Mouse (Mus musculus) lung, postnatal 0 days (tissue): ENCODE measurements around the gene Ppp1r1a. TPM values are rescaled to one million over a fixed set of nuclear protein-coding genes. Genes with fewer than 3 reads are reported as not detected.
A peak's percentile ranks its signal among the peaks of the same experiment; 100 is the strongest.

Experiments used
- ATAC-seq: fragments of 200-750 bp; cut with Nextera tagmentation; 2 replicates; pipeline ENCODE4 v1.8.0; 2017; ENCODE audit warnings: moderate library complexity
- DNase-seq: peaks from one replicate; pipeline ENCODE4 v3.0.0-alpha.2; 2016; ENCODE audit warnings: low spot score
- H3K27ac ChIP-seq: fragments of 300-500 bp; sonication (generic); 2 replicates; pipeline ENCODE4 v1.5.1; 2014; ENCODE audit warnings: antibody characterized with exemption, mild to moderate bottlenecking, low read length, mixed read lengths
- H3K27me3 ChIP-seq: fragments of 300-500 bp; sonication (generic); replicated peaks from 2 replicates; pipeline ENCODE4 v1.6.1; 2014; ENCODE audit warnings: low read length, mixed read lengths; ENCODE audit not compliant: insufficient read depth
- H3K36me3 ChIP-seq: fragments of 300-500 bp; sonication (generic); 2 replicates; pipeline ENCODE4 v1.6.1; 2014; ENCODE audit warnings: low read length, mixed read lengths; ENCODE audit not compliant: insufficient read depth
- H3K4me1 ChIP-seq: fragments of 300-500 bp; sonication (generic); 2 replicates; pipeline ENCODE4 v1.6.1; 2014; ENCODE audit warnings: antibody characterized with exemption, low read depth, low read length, mixed read lengths; ENCODE audit not compliant: insufficient read depth
- H3K4me2 ChIP-seq: fragments of 300-500 bp; sonication (generic); replicated peaks from 2 replicates; pipeline ENCODE4 v1.6.1; 2014; ENCODE audit warnings: low read depth, mild to moderate bottlenecking, low read length, moderate library complexity, mixed read lengths
- H3K4me3 ChIP-seq: fragments of 300-500 bp; sonication (generic); 2 replicates; pipeline ENCODE4 v1.5.1; 2014; ENCODE audit warnings: low read depth, low read length
- H3K9ac ChIP-seq: fragments of 300-500 bp; sonication (generic); replicated peaks from 2 replicates; pipeline ENCODE4 v1.6.1; 2014; ENCODE audit warnings: low read depth, mild to moderate bottlenecking
- H3K9me3 ChIP-seq: fragments of 300-500 bp; sonication (generic); 2 replicates; pipeline ENCODE4 v1.6.1; 2016; ENCODE audit warnings: low read length, mixed read lengths
- CTCF ChIP-seq: IDR thresholded peaks from 2 replicates; pipeline ENCODE4 v1.5.1; 2016; ENCODE audit warnings: antibody characterized with exemption, mild to moderate bottlenecking
- EP300 ChIP-seq: IDR thresholded peaks from 2 replicates; pipeline ENCODE4 v1.6.1; 2016; ENCODE audit warnings: antibody characterized with exemption, mild to moderate bottlenecking, control low read depth
- WGBS: fragments of 180-500 bp; shearing (Covaris S2); extraction: QIAGEN DNeasy Blood & Tissue Kit; methylation state at CpG from one replicate; pipeline ENCODE4 v1.1.7; 2014; 5-methylcytosine and 5-hydroxymethylcytosine counted together
- polyA plus RNA-seq: library from polyadenylated mRNA; unstranded; fragments of >200 nt; fragmentation: Nextera tagmentation; extraction: Ambion mirVana; gene quantifications from 2 replicates; pipeline ENCODE4 v1.2.1, GENCODE M21; 2015

The Ppp1r1a gene
- polyA plus RNA-seq, 1 experiment from 2014 or later, result 7.0 TPM

DNA sequence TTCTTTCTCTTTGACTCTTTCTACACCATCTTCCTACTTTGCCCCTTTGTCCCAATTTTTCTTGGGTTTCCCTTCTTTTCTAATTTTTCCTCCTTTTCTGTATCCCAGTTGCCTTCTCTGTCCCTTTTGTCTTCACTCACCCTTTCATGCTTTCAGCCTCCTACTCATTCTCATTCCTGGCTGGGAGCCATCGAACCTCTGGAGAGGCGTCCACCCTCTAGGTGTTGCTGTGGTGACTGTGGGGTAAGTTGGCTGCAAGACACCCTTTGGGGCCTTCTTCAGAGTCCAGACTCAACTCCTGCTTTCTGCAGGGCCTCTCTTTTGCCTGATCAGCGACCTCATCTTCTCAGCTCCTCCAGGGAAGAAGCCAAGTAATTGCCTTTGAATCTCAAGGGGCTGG lies 28.5 kb downstream of the Ppp1r1a start:
- no peak for ATAC-seq
- H3K4me3 ChIP-seq, result no peak overlapping the region
- no peak overlapping the region for H3K4me2 ChIP-seq
- TF ChIP-seq EP300, result no peak
- no peak for TF ChIP-seq CTCF
- 0 out of 2 replicates have a peak, but pooled peaks cover 4% of the 10 kb centered on the region for H3K4me1 ChIP-seq
- no peaks in the 10 kb centered on the region for H3K9me3 ChIP-seq
- DNase-seq, result no peak
- no peak overlapping the region for H3K27ac ChIP-seq
- H3K36me3 ChIP-seq, result no peaks in the 10 kb centered on the region
- H3K9ac ChIP-seq, result no peak overlapping the region
- peaks cover 10% of the 10 kb centered on the region for H3K27me3 ChIP-seq
- 34% methylated on average over 3 of the region's 3 CpGs for WGBS

DNA sequence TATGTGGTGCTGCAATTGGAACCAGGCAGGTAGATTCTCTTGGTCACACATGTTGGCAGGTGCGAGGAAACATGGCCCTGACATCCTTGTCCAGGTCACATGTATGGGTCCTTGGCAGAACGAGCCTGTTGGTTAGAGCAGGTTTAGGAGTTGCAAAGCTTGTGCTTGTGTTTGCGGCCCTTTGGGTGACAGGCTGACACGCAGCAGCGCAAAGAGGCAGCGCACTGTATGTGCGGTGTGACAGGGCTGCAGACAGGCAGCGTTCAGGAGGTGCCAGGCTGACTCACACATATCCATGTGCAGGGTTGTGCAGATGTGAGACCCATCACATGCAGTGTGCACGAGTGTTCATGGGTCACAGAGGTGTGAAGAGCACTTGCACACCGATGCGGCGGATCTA lies 34.1 kb downstream of the Ppp1r1a start:
- Histone ChIP-seq H3K36me3 (no peaks in the 10 kb centered on the region), H3K4me3 (no peak overlapping the region), H3K4me1 (0 out of 2 replicates have a peak, but pooled peaks cover 5% of the 10 kb centered on the region), H3K27me3 (peaks cover 23% of the 10 kb centered on the region), H3K9me3 (no peaks in the 10 kb centered on the region), H3K9ac (no peak overlapping the region), H3K4me2 (peak overlapping the region; percentile 92), H3K27ac (no peak overlapping the region)
- DNase-seq (no peak), ATAC-seq (0 out of 2 replicates have a peak, but pooled peaks have one; percentile 7)
- TF ChIP-seq EP300 (no peak), CTCF (no peak)
- 46% methylated on average over 12 of the region's 12 CpGs for WGBS

- no peak overlapping the region for H3K27ac ChIP-seq
- TF ChIP-seq EP300 (no peak), CTCF (no peak)
- no peaks in the 10 kb centered on the region for H3K36me3 ChIP-seq
- H3K4me2 ChIP-seq, result peak overlapping the region; percentile 92
- no peak overlapping the region for H3K9ac ChIP-seq
- 0 out of 2 replicates have a peak, but pooled peaks cover 5% of the 10 kb centered on the region for H3K4me1 ChIP-seq
- 0% methylated on average over 14 of the region's 15 CpGs for WGBS
- DNase-seq, result no peak
- peaks cover 23% of the 10 kb centered on the region for H3K27me3 ChIP-seq
- peak overlapping the region; percentile 43 for H3K4me3 ChIP-seq
- 0 out of 2 replicates have a peak, but pooled peaks have one; percentile 1 for ATAC-seq
- H3K9me3 ChIP-seq, result no peaks in the 10 kb centered on the region
Observed at GRCm38 (mm10) chr15:103503251-103503600, 34.6 kb downstream of the Ppp1r1a start.

- WGBS, result 3% methylated on average over 55 of the region's 63 CpGs
Observed at GRCm38 (mm10) chr15:103502435-103503250, 35.2 kb downstream of the Ppp1r1a start, which contains the start of gene Pde1b. Gene Pde1b, plus strand, starts transcription at chr15:103503034.

GRCm38 (mm10) chr15:103501186-103501585 lies 36.6 kb downstream of the Ppp1r1a start:
- DNase-seq (no peak), ATAC-seq (no peak)
- H3K4me2 ChIP-seq, result no peak overlapping the region
- no peaks in the 10 kb centered on the region for H3K9me3 ChIP-seq
- 0 out of 2 replicates have a peak, but pooled peaks cover 5% of the 10 kb centered on the region for H3K4me1 ChIP-seq
- no peak overlapping the region for H3K27ac ChIP-seq
- no peak overlapping the region for H3K4me3 ChIP-seq
- H3K9ac ChIP-seq, result no peak overlapping the region
- 37% methylated on average over 2 of the region's 2 CpGs for WGBS
- H3K27me3 ChIP-seq, result peaks cover 20% of the 10 kb centered on the region
- TF ChIP-seq CTCF (no peak), EP300 (no peak)
- no peaks in the 10 kb centered on the region for H3K36me3 ChIP-seq

More at GRCm38 (mm10) chr15:103502435-103503250, 35.2 kb downstream of the Ppp1r1a start, which contains the start of gene Pde1b:
- H3K4me2 ChIP-seq, result peak within 1 kb of the TSS; percentile 92
- DNase-seq, result peak; percentile 80
- 0 out of 2 replicates have a peak, but pooled peaks have one; percentile 6 for TF ChIP-seq CTCF
- no peak for TF ChIP-seq EP300
- no peaks in the 10 kb centered on the region for H3K9me3 ChIP-seq
- H3K27me3 ChIP-seq, result peaks cover 23% of the 10 kb centered on the region
- H3K4me3 ChIP-seq, result peak within 1 kb of the TSS; percentile 43
- H3K27ac ChIP-seq, result no peak within 1 kb of the TSS
- H3K4me1 ChIP-seq, result 0 out of 2 replicates have a peak, but pooled peaks cover 5% of the 10 kb centered on the region
- no peak within 1 kb of the TSS for H3K9ac ChIP-seq
- ATAC-seq, result peak; percentile 96
- no peaks in the 10 kb centered on the region for H3K36me3 ChIP-seq

DNA sequence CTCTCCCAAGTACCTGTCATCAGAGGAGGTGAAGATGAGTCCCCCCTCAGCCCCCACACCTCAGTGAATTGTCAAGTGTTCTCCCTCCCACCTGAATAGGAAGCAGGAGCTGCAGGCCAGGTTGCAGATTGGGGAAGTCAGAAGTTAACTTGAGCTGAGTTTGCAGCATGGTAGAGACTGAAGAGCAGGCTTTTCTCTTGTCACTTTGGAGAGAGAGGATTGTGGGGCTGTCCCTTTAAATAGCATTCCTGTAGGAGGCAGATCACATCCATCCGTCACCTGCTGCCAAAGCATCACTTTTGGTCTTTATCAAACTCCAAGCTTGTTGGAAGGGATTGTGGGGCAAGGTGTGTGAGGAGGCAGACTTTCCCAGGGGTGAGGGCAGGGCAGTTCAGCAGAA lies 37.1 kb downstream of the Ppp1r1a start:
- H3K4me3 ChIP-seq, result no peak overlapping the region
- no peak for ATAC-seq
- H3K27me3 ChIP-seq, result peaks cover 20% of the 10 kb centered on the region
- no peak overlapping the region for H3K4me2 ChIP-seq
- 0 out of 2 replicates have a peak, but pooled peaks cover 5% of the 10 kb centered on the region for H3K4me1 ChIP-seq
- no peak overlapping the region for H3K27ac ChIP-seq
- no peak overlapping the region for H3K9ac ChIP-seq
- no peaks in the 10 kb centered on the region for H3K9me3 ChIP-seq
- WGBS, result 71% methylated on average over 1 of the region's 1 CpGs
- TF ChIP-seq CTCF (no peak), EP300 (no peak)
- no peak for DNase-seq
- no peaks in the 10 kb centered on the region for H3K36me3 ChIP-seq
